Comparison of ENCODE assay signal across 7 mouse cellular contexts in genomic region chr5:148399660-148400443, GRCm38 (mm10). TPM values are rescaled to one million over a fixed set of nuclear protein-coding genes. Genes with fewer than 3 reads are reported as not detected.
DNase-seq lines count a peak whose midpoint lies in the region; ATAC-seq lines count a peak whose summit lies in the region.

TSS of gene Slc7a1 (minus strand) at chr5:148399904.

- 0 out of 2 replicates have a peak, but pooled peaks cover 4% of the 10 kb centered on the region for H3K27me3 ChIP-seq in embryonic facial prominence, embryonic 12.5 days
- H3K27me3 ChIP-seq in limb, embryonic 13.5 days = peaks cover 4% of the 10 kb centered on the region; the same call in 1 of the 2 replicates
- H3K27me3 ChIP-seq in midbrain, embryonic 16.5 days (ENCODE audit: control insufficient read depth, insufficient read depth, low read depth, low read length) = no peaks in the 10 kb centered on the region; the same call in 1 of the 2 replicates

- H3K4me2 ChIP-seq in embryonic facial prominence, embryonic 12.5 days (replicated peaks) = peak within 1 kb of the TSS; percentile 100
- peak within 1 kb of the TSS; percentile 100 for H3K4me2 ChIP-seq in limb, embryonic 13.5 days (replicated peaks)
- peak within 1 kb of the TSS; percentile 68 for H3K4me2 ChIP-seq in midbrain, embryonic 16.5 days (ENCODE audit: low read length)

- peak within 1 kb of the TSS; percentile 65 for H3K9ac ChIP-seq in embryonic facial prominence, embryonic 12.5 days
- H3K9ac ChIP-seq in limb, embryonic 13.5 days = peak within 1 kb of the TSS; percentile 80
- peak within 1 kb of the TSS; percentile 81 for H3K9ac ChIP-seq in midbrain, embryonic 16.5 days (ENCODE audit: low read depth, low read length)

- ATAC-seq in embryonic facial prominence, embryonic 12.5 days (ENCODE audit: insufficient number of reproducible peaks, insufficient read depth, low FRiP score, low TSS enrichment) = peak; percentile 91
- peak; percentile 92 for ATAC-seq in limb, embryonic 13.5 days (ENCODE audit: low FRiP score, low read depth)
- ATAC-seq in midbrain, embryonic 16.5 days = peak; percentile 93

- peaks cover 8% of the 10 kb centered on the region for H3K4me1 ChIP-seq in embryonic facial prominence, embryonic 12.5 days
- H3K4me1 ChIP-seq in limb, embryonic 13.5 days = 0 out of 2 replicates have a peak, but pooled peaks cover 8% of the 10 kb centered on the region
- peaks cover 10% of the 10 kb centered on the region for H3K4me1 ChIP-seq in midbrain, embryonic 16.5 days (ENCODE audit: control insufficient read depth, insufficient read depth, low read length)

- no peak within 1 kb of the TSS for H3K27ac ChIP-seq in embryonic facial prominence, embryonic 12.5 days
- H3K27ac ChIP-seq in limb, embryonic 13.5 days = peak within 1 kb of the TSS; percentile 58; the same call in 1 of the 2 replicates
- H3K27ac ChIP-seq in midbrain, embryonic 16.5 days (ENCODE audit: low read length) = peak within 1 kb of the TSS; percentile 71

- 2% methylated on average over 52 of the region's 52 CpGs for WGBS in embryonic facial prominence, embryonic 12.5 days
- 2% methylated on average over 52 of the region's 52 CpGs for WGBS in limb, embryonic 13.5 days
- 3% methylated on average over 46 of the region's 52 CpGs for WGBS in midbrain, embryonic 16.5 days

- H3K36me3 ChIP-seq in embryonic facial prominence, embryonic 12.5 days = no peaks in the 10 kb centered on the region
- H3K36me3 ChIP-seq in limb, embryonic 13.5 days = peaks cover 1% of the 10 kb centered on the region; the same call in 1 of the 2 replicates
- H3K36me3 ChIP-seq in midbrain, embryonic 16.5 days (ENCODE audit: control insufficient read depth, insufficient read depth, low read length) = no peaks in the 10 kb centered on the region

- H3K4me3 ChIP-seq in embryonic facial prominence, embryonic 12.5 days = peak within 1 kb of the TSS; percentile 71
- H3K4me3 ChIP-seq in limb, embryonic 13.5 days = peak within 1 kb of the TSS; percentile 74
- H3K4me3 ChIP-seq in midbrain, embryonic 16.5 days (ENCODE audit: low read depth, low read length) = peak within 1 kb of the TSS; percentile 81

- DNase-seq in adrenal gland, postnatal 25 days = peak; percentile 96
- DNase-seq in heart, adult 18-20 months = peak; percentile 91 to 94
- peak; percentile 77 to 82 for DNase-seq in kidney, adult 8-10 months
- DNase-seq in spleen, postnatal 10 days (ENCODE audit: low spot score in 2 of 2) = peak; percentile 88 to 94

- no peaks in the 10 kb centered on the region; the same call in 1 of the 2 replicates for H3K9me3 ChIP-seq in embryonic facial prominence, embryonic 12.5 days
- no peaks in the 10 kb centered on the region for H3K9me3 ChIP-seq in limb, embryonic 13.5 days
- no peaks in the 10 kb centered on the region for H3K9me3 ChIP-seq in midbrain, embryonic 16.5 days (replicated peaks; ENCODE audit: control insufficient read depth, low read length, poor library complexity, severe bottlenecking)

RNA-seq across cellular contexts. Expression of gene Slc7a1, which starts in this region (rescaled TPM):
- total RNA-seq in adrenal gland, postnatal 25 days (2021) = 86.8 and 106 TPM in 2 replicates
- polyA plus RNA-seq in embryonic facial prominence, embryonic 12.5 days (2016; fragmentation: Nextera tagmentation; extraction: Ambion mirVana) = 8.6 and 10.7 TPM in 2 replicates
- 10 to 100 TPM; 11.8 to 13.5 TPM for total RNA-seq in heart, adult 18-20 months (2021)
- 13.7 and 14.9 TPM in 2 replicates for polyA plus RNA-seq in limb, embryonic 13.5 days (2015; fragmentation: Nextera tagmentation; extraction: Ambion mirVana)
- 40.5 and 46.1 TPM in 2 replicates for polyA plus RNA-seq in midbrain, embryonic 16.5 days (2015; fragmentation: Nextera tagmentation; extraction: Ambion mirVana)
